Mouse (Mus musculus): ENCODE measurements around the gene Eif4g3.

- TF ChIP-seq EP300 (IDR thresholded peaks at IDR 0.05; ENCODE audit: insufficient read depth, low read depth, low read length) = no peak
- no peak for TF ChIP-seq CTCF (IDR thresholded peaks at IDR 0.05)
- TF ChIP-seq POLR2A (IDR thresholded peaks at IDR 0.05; ENCODE audit: insufficient read depth, low read depth, low read length) = no peak
Measured at GRCm38 (mm10) chr4:138005781-138006180, 13.0 kb downstream of the Eif4g3 start.
